Mouse (Mus musculus): Measurements from ENCODE around the gene Plcb4.

- TF ChIP-seq UBTF (IDR thresholded peaks at IDR 0.05; ENCODE audit: low read depth, low read length): no peak
- TF ChIP-seq POLR2A (IDR thresholded peaks at IDR 0.05; ENCODE audit: low read depth, low read length): no peak
- TF ChIP-seq ZKSCAN1 (IDR thresholded peaks at IDR 0.05; ENCODE audit: borderline replicate concordance, low read depth, low read length): no peak
- no peak for TF ChIP-seq CHD2 (IDR thresholded peaks at IDR 0.05; ENCODE audit: low read length)
- TF ChIP-seq MEF2A (IDR thresholded peaks at IDR 0.05; ENCODE audit: borderline replicate concordance, low read depth, low read length): no peak
- no peak for TF ChIP-seq ZNF384 (IDR thresholded peaks at IDR 0.05; ENCODE audit: low read depth, low read length)
- TF ChIP-seq CTCF (conservative IDR thresholded peaks at IDR 0.05 in 1 of 2, IDR thresholded peaks at IDR 0.05 in 1 of 2; ENCODE audit: low read depth in 2 of 2, low read length in 2 of 2): no peak
Observed at GRCm38 (mm10) chr2:135883359-135883758, 224.5 kb downstream of the Plcb4 start.

Data from CH12.LX (cell line).